Mouse (Mus musculus) erythroblast, embryonic 14.5 days (primary cell): ENCODE results near the gene Trappc13.

Source experiments
- GATA1 ChIP-seq: IDR thresholded peaks from 2 replicates; pipeline ENCODE4 v1.6.1; 2012; ENCODE audit warnings: low read length, inconsistent platforms, mixed read lengths
- TAL1 ChIP-seq: IDR thresholded peaks from 3 replicates; pipeline ENCODE4 v1.6.1; 2012; ENCODE audit warnings: low read length, inconsistent platforms, mixed read lengths

DNA sequence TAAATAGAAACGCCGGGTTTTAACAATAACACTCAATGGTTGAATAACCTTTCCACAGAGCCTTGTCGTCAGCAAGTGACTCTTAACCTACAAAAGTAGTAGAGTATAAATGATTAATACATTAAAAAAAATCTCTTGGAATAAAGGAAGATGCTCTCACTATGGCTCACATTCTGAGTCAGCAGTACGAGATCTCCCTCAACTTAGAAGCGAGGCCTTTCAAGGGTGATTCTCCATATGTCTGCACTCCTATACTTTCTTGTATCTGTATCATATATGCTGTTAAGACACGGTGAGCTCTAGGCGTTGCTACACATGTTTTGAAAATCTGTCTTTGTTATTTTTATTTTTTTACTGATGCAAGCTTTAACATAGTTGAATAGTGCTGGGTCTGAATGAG is 67.7 kb downstream of the Trappc13 start:
- TF ChIP-seq GATA1 (no peak), TAL1 (no peak)
